Mouse (Mus musculus) hindbrain, embryonic 10.5 days (tissue): ENCODE results near the gene Abhd14b. TPM values are rescaled to one million over a fixed set of nuclear protein-coding genes. Genes with fewer than 3 reads are reported as not detected.
A peak's percentile ranks its signal among the peaks of the same experiment; 100 is the strongest.

Experiments
- DNase-seq: peaks from one replicate; pipeline ENCODE4 v3.0.0-alpha.2; 2017; ENCODE audit warnings: low spot score
- H3K27ac ChIP-seq: fragments of 300-500 bp; sonication (generic); 2 replicates; pipeline ENCODE4 v1.5.1; 2016; ENCODE audit warnings: mild to moderate bottlenecking, moderate library complexity
- H3K27me3 ChIP-seq: fragments of 300-500 bp; sonication (generic); 2 replicates; pipeline ENCODE4 v1.6.1; 2016; ENCODE audit warnings: mild to moderate bottlenecking; ENCODE audit not compliant: poor library complexity, insufficient read depth, severe bottlenecking
- H3K36me3 ChIP-seq: fragments of 300-500 bp; sonication (generic); 2 replicates; pipeline ENCODE4 v1.6.1; 2016; ENCODE audit warnings: mild to moderate bottlenecking, moderate library complexity
- H3K4me1 ChIP-seq: fragments of 300-500 bp; sonication (generic); replicated peaks from 2 replicates; pipeline ENCODE4 v1.6.1; 2016; ENCODE audit warnings: mild to moderate bottlenecking
- H3K4me3 ChIP-seq: fragments of 300-500 bp; sonication (generic); 2 replicates; pipeline ENCODE4 v1.5.1; 2016; ENCODE audit warnings: mild to moderate bottlenecking, moderate library complexity
- H3K9me3 ChIP-seq: fragments of 300-500 bp; sonication (generic); 2 replicates; pipeline ENCODE4 v1.6.1; 2016; ENCODE audit warnings: mild to moderate bottlenecking, moderate library complexity
- WGBS: fragments of 180-500 bp; shearing (Covaris S2); methylation state at CpG from one replicate; pipeline ENCODE4 v1.1.7; 2016; 5-methylcytosine and 5-hydroxymethylcytosine counted together
- polyA plus RNA-seq: library from polyadenylated mRNA; unstranded; fragments of >200 nt; fragmentation: Nextera tagmentation; extraction: Ambion mirVana; gene quantifications from 2 replicates; pipeline ENCODE4 v1.2.1, GENCODE M21; 2016

Abhd14b gene
- polyA plus RNA-seq, 1 experiment from 2014 or later = 6.0 TPM

GRCm38 (mm10) chr9:106442680-106443079 is 4.6 kb upstream of the Abhd14b start:
- H3K27ac ChIP-seq = no peak overlapping the region
- 79% methylated on average over 5 of the region's 5 CpGs for WGBS
- no peaks in the 10 kb centered on the region for H3K9me3 ChIP-seq
- no peaks in the 10 kb centered on the region for H3K36me3 ChIP-seq
- DNase-seq = no peak
- H3K27me3 ChIP-seq = no peaks in the 10 kb centered on the region
- peaks cover 44% of the 10 kb centered on the region for H3K4me1 ChIP-seq
- H3K4me3 ChIP-seq = no peak overlapping the region

- Histone ChIP-seq H3K27ac (no peak overlapping the region), H3K36me3 (no peaks in the 10 kb centered on the region), H3K9me3 (no peaks in the 10 kb centered on the region), H3K4me1 (peaks cover 51% of the 10 kb centered on the region), H3K4me3 (no peak overlapping the region), H3K27me3 (peaks cover 2% of the 10 kb centered on the region; the same call in 1 of the 2 replicates)
- 53% methylated on average over 4 of the region's 4 CpGs for WGBS
- no peak for DNase-seq
Measured at GRCm38 (mm10) chr9:106444836-106445235, 2.4 kb upstream of the Abhd14b start.

GRCm38 (mm10) chr9:106447951-106448350 is 692 bp downstream of the Abhd14b start:
- DNase-seq = no peak
- Histone ChIP-seq H3K4me3 (peak overlapping the region; percentile 63), H3K9me3 (no peaks in the 10 kb centered on the region), H3K27me3 (peaks cover 4% of the 10 kb centered on the region; the same call in 1 of the 2 replicates), H3K27ac (peak overlapping the region; percentile 88), H3K36me3 (no peaks in the 10 kb centered on the region), H3K4me1 (peaks cover 82% of the 10 kb centered on the region)
- WGBS = 39% methylated on average over 9 of the region's 9 CpGs

- Histone ChIP-seq H3K4me1 (peaks cover 86% of the 10 kb centered on the region), H3K27ac (peak overlapping the region; percentile 88), H3K4me3 (peak overlapping the region; percentile 63), H3K27me3 (peaks cover 4% of the 10 kb centered on the region; the same call in 1 of the 2 replicates), H3K9me3 (no peaks in the 10 kb centered on the region), H3K36me3 (no peaks in the 10 kb centered on the region)
- 1% methylated on average over 23 of the region's 23 CpGs for WGBS
- DNase-seq = peak; percentile 71
Measured at GRCm38 (mm10) chr9:106448498-106449031, 1.3 kb downstream of the Abhd14b start.

GRCm38 (mm10) chr9:106449947-106450346 is 2.7 kb downstream of the Abhd14b start:
- 0 out of 2 replicates have a peak overlapping the region, but pooled peaks have one; percentile 23 for H3K27ac ChIP-seq
- H3K27me3 ChIP-seq = peaks cover 4% of the 10 kb centered on the region; the same call in 1 of the 2 replicates
- no peak for DNase-seq
- H3K36me3 ChIP-seq = no peaks in the 10 kb centered on the region
- WGBS = 93% methylated on average over 8 of the region's 8 CpGs
- peaks cover 90% of the 10 kb centered on the region for H3K4me1 ChIP-seq
- H3K4me3 ChIP-seq = peak overlapping the region; percentile 20; the same call in 1 of the 2 replicates
- no peaks in the 10 kb centered on the region for H3K9me3 ChIP-seq

- Histone ChIP-seq H3K9me3 (no peaks in the 10 kb centered on the region), H3K4me3 (peak overlapping the region; percentile 91; the same call in 1 of the 2 replicates), H3K36me3 (no peaks in the 10 kb centered on the region), H3K27me3 (peaks cover 4% of the 10 kb centered on the region; the same call in 1 of the 2 replicates), H3K4me1 (peaks cover 90% of the 10 kb centered on the region), H3K27ac (peak overlapping the region; percentile 31; the same call in 1 of the 2 replicates)
- no peak for DNase-seq
- WGBS = 26% methylated on average over 9 of the region's 9 CpGs
Measured at GRCm38 (mm10) chr9:106450661-106451060, 3.4 kb downstream of the Abhd14b start.

GRCm38 (mm10) chr9:106451298-106451697 is 4.0 kb downstream of the Abhd14b start:
- peaks cover 90% of the 10 kb centered on the region for H3K4me1 ChIP-seq
- no peaks in the 10 kb centered on the region for H3K9me3 ChIP-seq
- no peak for DNase-seq
- H3K4me3 ChIP-seq = peak overlapping the region; percentile 91; the same call in 1 of the 2 replicates
- 74% methylated on average over 11 of the region's 11 CpGs for WGBS
- H3K36me3 ChIP-seq = peaks cover 3% of the 10 kb centered on the region
- H3K27ac ChIP-seq = peak overlapping the region; percentile 97
- H3K27me3 ChIP-seq = peaks cover 4% of the 10 kb centered on the region; the same call in 1 of the 2 replicates

GRCm38 (mm10) chr9:106451899-106452298 is 4.6 kb downstream of the Abhd14b start:
- peaks cover 9% of the 10 kb centered on the region for H3K36me3 ChIP-seq
- DNase-seq = no peak
- peak overlapping the region; percentile 91 for H3K4me3 ChIP-seq
- peak overlapping the region; percentile 97 for H3K27ac ChIP-seq
- WGBS = 49% methylated on average over 2 of the region's 2 CpGs
- H3K9me3 ChIP-seq = no peaks in the 10 kb centered on the region
- peaks cover 4% of the 10 kb centered on the region; the same call in 1 of the 2 replicates for H3K27me3 ChIP-seq
- peaks cover 90% of the 10 kb centered on the region for H3K4me1 ChIP-seq

- Histone ChIP-seq H3K9me3 (no peaks in the 10 kb centered on the region), H3K36me3 (peaks cover 14% of the 10 kb centered on the region), H3K4me1 (peaks cover 90% of the 10 kb centered on the region), H3K27me3 (peaks cover 4% of the 10 kb centered on the region; the same call in 1 of the 2 replicates), H3K4me3 (peak overlapping the region; percentile 91), H3K27ac (peak overlapping the region; percentile 97)
- DNase-seq = no peak
- 25% methylated on average over 6 of the region's 6 CpGs for WGBS
Measured at GRCm38 (mm10) chr9:106452351-106452750, 5.1 kb downstream of the Abhd14b start.

GRCm38 (mm10) chr9:106452821-106453220 is 5.6 kb downstream of the Abhd14b start:
- Histone ChIP-seq H3K36me3 (peaks cover 18% of the 10 kb centered on the region), H3K27ac (peak overlapping the region; percentile 97), H3K4me1 (peaks cover 90% of the 10 kb centered on the region), H3K9me3 (no peaks in the 10 kb centered on the region), H3K4me3 (peak overlapping the region; percentile 91), H3K27me3 (peaks cover 4% of the 10 kb centered on the region; the same call in 1 of the 2 replicates)
- DNase-seq = peak; percentile 80
- 0% methylated on average over 7 of the region's 7 CpGs for WGBS

- Histone ChIP-seq H3K27ac (peak within 1 kb of the TSS; percentile 97), H3K27me3 (peaks cover 4% of the 10 kb centered on the region; the same call in 1 of the 2 replicates), H3K36me3 (peaks cover 25% of the 10 kb centered on the region), H3K9me3 (no peaks in the 10 kb centered on the region), H3K4me1 (peaks cover 90% of the 10 kb centered on the region), H3K4me3 (peak within 1 kb of the TSS; percentile 91)
- WGBS = under 1% methylated on average over 74 of the region's 74 CpGs
- peak; percentile 89 for DNase-seq
Measured at GRCm38 (mm10) chr9:106453271-106454070, 6.2 kb downstream of the Abhd14b start, which contains the start of gene Pcbp4. TSS of gene Pcbp4 (plus strand) at chr9:106453291.

GRCm38 (mm10) chr9:106454071-106454761 is 7.0 kb downstream of the Abhd14b start:
- Histone ChIP-seq H3K36me3 (peaks cover 32% of the 10 kb centered on the region), H3K4me3 (peak overlapping the region; percentile 91), H3K27ac (peak overlapping the region; percentile 97), H3K27me3 (peaks cover 4% of the 10 kb centered on the region; the same call in 1 of the 2 replicates), H3K4me1 (peaks cover 90% of the 10 kb centered on the region), H3K9me3 (no peaks in the 10 kb centered on the region)
- peak; percentile 65 for DNase-seq
- whole genome bisulfite sequencing = 1% methylated on average over 20 of the region's 20 CpGs
